Mouse (Mus musculus) kidney, postnatal 0 days (tissue): ENCODE results near the gene Itpk1. TPM values are rescaled to one million over a fixed set of nuclear protein-coding genes. Genes with fewer than 3 reads are reported as not detected.

Experiments
- ATAC-seq: fragments of 200-750 bp; cut with Nextera tagmentation; replicated peaks from 2 replicates; pipeline ENCODE4 v1.8.0; 2017; ENCODE audit warnings: low read depth, moderate number of reproducible peaks, moderate TSS enrichment, moderate library complexity; ENCODE audit not compliant: low FRiP score
- DNase-seq: peaks from one replicate; pipeline ENCODE4 v3.0.0-alpha.2; 2016; ENCODE audit warnings: low spot score
- H3K27ac ChIP-seq: fragments of 300-500 bp; sonication (generic); 2 replicates; pipeline ENCODE4 v1.5.1; 2014; ENCODE audit warnings: mild to moderate bottlenecking
- H3K27me3 ChIP-seq: fragments of 300-500 bp; sonication (generic); 2 replicates; pipeline ENCODE4 v1.6.1; 2014; ENCODE audit warnings: low read length, mixed read lengths; ENCODE audit not compliant: insufficient read depth
- H3K36me3 ChIP-seq: fragments of 300-500 bp; sonication (generic); 2 replicates; pipeline ENCODE4 v1.6.1; 2014; ENCODE audit warnings: low read length, mixed read lengths; ENCODE audit not compliant: insufficient read depth
- H3K4me1 ChIP-seq: fragments of 300-500 bp; sonication (generic); replicated peaks from 2 replicates; pipeline ENCODE4 v1.6.1; 2014; ENCODE audit warnings: antibody characterized with exemption, low read length, mixed read lengths; ENCODE audit not compliant: insufficient read depth
- H3K4me2 ChIP-seq: fragments of 300-500 bp; sonication (generic); 2 replicates; pipeline ENCODE4 v1.6.1; 2014; ENCODE audit warnings: mild to moderate bottlenecking, low read length, moderate library complexity, mixed read lengths
- H3K4me3 ChIP-seq: fragments of 300-500 bp; sonication (generic); replicated peaks from 2 replicates; pipeline ENCODE4 v1.5.1; 2014; ENCODE audit warnings: low read depth, low read length
- H3K9ac ChIP-seq: fragments of 300-500 bp; sonication (generic); 2 replicates; pipeline ENCODE4 v1.6.1; 2014; ENCODE audit warnings: low read depth, low read length
- H3K9me3 ChIP-seq: fragments of 300-500 bp; sonication (generic); replicated peaks from 2 replicates; pipeline ENCODE4 v1.6.1; 2016; ENCODE audit warnings: low read length, inconsistent platforms, mixed read lengths
- CTCF ChIP-seq: IDR thresholded peaks from 2 replicates; pipeline ENCODE4 v1.5.1; 2016; ENCODE audit warnings: antibody characterized with exemption, low read depth, mild to moderate bottlenecking, moderate library complexity
- WGBS: fragments of 180-500 bp; shearing (Covaris S2); extraction: QIAGEN DNeasy Blood & Tissue Kit; methylation state at CpG from one replicate; pipeline ENCODE4 v1.1.7; 2014; 5-methylcytosine and 5-hydroxymethylcytosine counted together
- polyA plus RNA-seq: library from polyadenylated mRNA; unstranded; fragments of >200 nt; fragmentation: Nextera tagmentation; extraction: Ambion mirVana; gene quantifications from 2 replicates; pipeline ENCODE4 v1.2.1, GENCODE M21; 2015

Itpk1 gene
- polyA plus RNA-seq, 1 experiment from 2014 or later = 16.1 TPM

DNA sequence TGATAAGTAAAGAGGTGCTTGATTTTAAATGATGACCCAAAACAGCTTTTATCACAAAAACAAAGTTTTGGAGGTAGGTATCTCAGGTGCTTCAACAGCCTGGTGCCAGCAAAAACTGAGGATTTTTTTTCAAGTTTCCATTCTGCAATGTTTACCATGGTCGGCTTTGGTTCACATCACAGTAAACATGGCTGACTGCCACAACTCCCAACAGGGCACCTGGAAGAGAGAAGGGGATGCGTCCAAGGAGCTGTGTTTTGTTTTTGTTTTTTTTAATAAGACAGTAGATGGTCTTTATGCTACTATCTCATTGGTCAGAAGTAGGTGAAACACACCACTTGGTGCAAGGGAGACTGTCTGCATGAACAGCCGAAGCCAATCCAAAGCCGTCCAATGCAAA, 54.1 kb downstream of the Itpk1 start:
- ATAC-seq (no peak), DNase-seq (no peak)
- Histone ChIP-seq H3K27me3 (no peaks in the 10 kb centered on the region), H3K9ac (no peak overlapping the region), H3K4me1 (peaks cover 29% of the 10 kb centered on the region), H3K4me3 (no peak overlapping the region), H3K27ac (no peak overlapping the region), H3K4me2 (no peak overlapping the region), H3K36me3 (no peaks in the 10 kb centered on the region), H3K9me3 (no peaks in the 10 kb centered on the region)
- no peak for TF ChIP-seq CTCF
- WGBS = 88% methylated on average over 4 of the region's 4 CpGs

GRCm38 (mm10) chr12:102647839-102648564, 56.7 kb downstream of the Itpk1 start:
- Histone ChIP-seq H3K36me3 (no peaks in the 10 kb centered on the region), H3K27ac (peak overlapping the region; percentile 82), H3K4me1 (peaks cover 47% of the 10 kb centered on the region), H3K27me3 (no peaks in the 10 kb centered on the region), H3K9ac (no peak overlapping the region), H3K4me3 (no peak overlapping the region), H3K4me2 (no peak overlapping the region), H3K9me3 (no peaks in the 10 kb centered on the region)
- 55% methylated on average over 14 of the region's 14 CpGs for WGBS
- ATAC-seq (peak; percentile 73), DNase-seq (peak; percentile 52)
- no peak for TF ChIP-seq CTCF

DNA sequence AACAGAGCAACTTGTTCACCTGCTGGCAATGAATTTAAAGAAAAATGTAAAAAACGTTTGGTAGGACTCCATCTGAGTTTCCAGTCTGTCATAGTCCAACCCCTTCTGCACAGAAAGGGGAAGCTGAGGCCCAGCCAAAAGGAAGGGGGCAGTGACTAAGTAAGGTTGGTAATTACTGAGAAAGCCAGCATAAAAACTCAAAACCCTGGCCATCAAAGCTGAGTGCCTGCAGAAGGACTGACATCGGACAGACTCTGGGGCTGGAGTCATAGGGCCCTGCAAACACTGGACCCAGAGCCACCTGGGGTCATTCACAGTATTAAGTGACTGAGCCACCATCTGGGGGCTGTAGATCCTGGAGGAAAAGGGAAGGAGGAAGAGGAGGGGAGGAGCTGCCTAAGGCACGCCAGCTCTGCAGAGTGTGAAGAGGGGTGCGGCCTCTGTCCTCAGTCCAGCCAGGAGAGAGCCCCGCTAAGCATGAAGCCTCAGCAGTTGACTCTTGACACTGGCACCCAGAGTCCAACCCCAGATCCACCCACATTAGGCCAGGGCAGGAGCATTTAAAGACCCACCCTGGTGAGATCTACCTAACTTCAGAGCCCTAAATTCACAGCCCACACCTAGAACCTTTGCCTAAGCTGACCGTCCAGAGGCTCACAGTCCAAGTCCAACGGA, 58.0 kb downstream of the Itpk1 start:
- ATAC-seq = no peak
- H3K4me2 ChIP-seq = no peak overlapping the region
- H3K9me3 ChIP-seq = no peaks in the 10 kb centered on the region
- no peaks in the 10 kb centered on the region for H3K36me3 ChIP-seq
- no peaks in the 10 kb centered on the region for H3K27me3 ChIP-seq
- no peak for TF ChIP-seq CTCF
- 57% methylated on average over 7 of the region's 7 CpGs for WGBS
- peak overlapping the region; percentile 82 for H3K27ac ChIP-seq
- H3K4me1 ChIP-seq = peaks cover 47% of the 10 kb centered on the region
- H3K4me3 ChIP-seq = no peak overlapping the region
- DNase-seq = no peak
- H3K9ac ChIP-seq = no peak overlapping the region

GRCm38 (mm10) chr12:102645911-102646585, 58.7 kb downstream of the Itpk1 start:
- Histone ChIP-seq H3K36me3 (no peaks in the 10 kb centered on the region), H3K4me3 (no peak overlapping the region), H3K9ac (no peak overlapping the region), H3K27me3 (no peaks in the 10 kb centered on the region), H3K9me3 (no peaks in the 10 kb centered on the region), H3K4me2 (no peak overlapping the region), H3K27ac (no peak overlapping the region), H3K4me1 (peaks cover 47% of the 10 kb centered on the region)
- TF ChIP-seq CTCF = no peak
- no peak for ATAC-seq
- DNase-seq = no peak
- whole genome bisulfite sequencing = 76% methylated on average over 6 of the region's 6 CpGs

- TF ChIP-seq CTCF = no peak
- DNase-seq (peak; percentile 68), ATAC-seq (peak; percentile 83)
- H3K4me3 ChIP-seq = no peak overlapping the region
- peak overlapping the region; percentile 92 for H3K27ac ChIP-seq
- no peaks in the 10 kb centered on the region for H3K9me3 ChIP-seq
- H3K4me2 ChIP-seq = no peak overlapping the region
- H3K9ac ChIP-seq = no peak overlapping the region
- peaks cover 38% of the 10 kb centered on the region for H3K4me1 ChIP-seq
- H3K36me3 ChIP-seq = no peaks in the 10 kb centered on the region
- H3K27me3 ChIP-seq = no peaks in the 10 kb centered on the region
- WGBS = 29% methylated on average over 6 of the region's 6 CpGs
Measured at GRCm38 (mm10) chr12:102643316-102643715, 61.4 kb downstream of the Itpk1 start.

- no peak; the same call in 1 of the 2 replicates for ATAC-seq
- 51% methylated on average over 9 of the region's 9 CpGs for WGBS
Measured at GRCm38 (mm10) chr12:102640436-102641163, 64.1 kb downstream of the Itpk1 start.

More at GRCm38 (mm10) chr12:102640436-102641163, 64.1 kb downstream of the Itpk1 start:
- peak overlapping the region; percentile 40; the same call in 1 of the 2 replicates for H3K27ac ChIP-seq
- DNase-seq = no peak
- H3K36me3 ChIP-seq = no peaks in the 10 kb centered on the region
- peaks cover 17% of the 10 kb centered on the region for H3K4me1 ChIP-seq
- no peak overlapping the region for H3K9ac ChIP-seq
- no peak overlapping the region for H3K4me2 ChIP-seq
- no peaks in the 10 kb centered on the region for H3K27me3 ChIP-seq
- TF ChIP-seq CTCF = no peak
- no peak overlapping the region for H3K4me3 ChIP-seq
- no peaks in the 10 kb centered on the region for H3K9me3 ChIP-seq
